Mouse (Mus musculus) ES-Bruce4 (cell line): ENCODE measurements around the gene Jhy.

Experiments
- CTCF ChIP-seq: IDR thresholded peaks from one replicate; pipeline ENCODE4 v1.8.1; 2011; ENCODE audit warnings: low read depth, low read length
- EP300 ChIP-seq: IDR thresholded peaks from 2 replicates; pipeline ENCODE4 v1.6.1; 2011; ENCODE audit warnings: low read depth, low read length; ENCODE audit not compliant: insufficient read depth
- POLR2A ChIP-seq: IDR thresholded peaks from one replicate; pipeline ENCODE4 v1.8.1; 2011; ENCODE audit warnings: low read length; ENCODE audit not compliant: insufficient read depth

DNA sequence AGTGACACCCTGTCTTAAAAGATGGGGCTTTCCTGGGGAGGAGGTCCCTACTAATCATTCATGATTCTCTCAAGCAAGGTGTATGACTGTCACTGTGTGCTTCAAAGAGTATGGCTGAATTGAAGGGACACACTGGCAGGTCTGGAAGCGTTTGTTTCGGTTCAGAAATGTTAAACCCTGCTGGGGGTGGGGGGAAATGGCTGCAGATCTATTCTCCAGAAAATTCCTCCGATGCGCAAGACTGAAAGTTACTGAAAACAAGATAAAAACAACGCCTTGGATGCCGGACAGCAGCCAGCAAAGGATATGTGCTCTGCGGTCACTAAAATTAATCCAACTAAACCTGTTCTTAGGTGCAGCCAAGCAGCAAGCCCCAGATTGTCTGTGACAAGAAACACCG is 55.5 kb downstream of the Jhy start:
- TF ChIP-seq CTCF = no peak
- no peak for TF ChIP-seq POLR2A
- no peak for TF ChIP-seq EP300
